Mouse (Mus musculus) c-Kit-positive CD71-positive TER-119-positive erythroid progenitor cells, embryonic 14.5 days (primary cell): ENCODE results near the gene Prex1.

Experiments used
- DNase-seq: peaks from one replicate; pipeline ENCODE4 v3.0.0-alpha.2; 2013; ENCODE audit warnings: low spot score

The Prex1 gene

GRCm38 (mm10) chr2:166685824-166686223 is 27.8 kb downstream of the Prex1 start:
- DNase-seq: no peak

- no peak for DNase-seq
Measured at GRCm38 (mm10) chr2:166683885-166684544, 29.6 kb downstream of the Prex1 start.

- DNase-seq: no peak
Measured at GRCm38 (mm10) chr2:166682866-166683265, 30.8 kb downstream of the Prex1 start.

GRCm38 (mm10) chr2:166678959-166679759 is 34.5 kb downstream of the Prex1 start:
- no peak for DNase-seq

GRCm38 (mm10) chr2:166676933-166677332 is 36.7 kb downstream of the Prex1 start:
- DNase-seq: no peak

GRCm38 (mm10) chr2:166676498-166676897 is 37.1 kb downstream of the Prex1 start:
- DNase-seq: no peak

GRCm38 (mm10) chr2:166675588-166676444 is 37.8 kb downstream of the Prex1 start:
- no peak for DNase-seq

GRCm38 (mm10) chr2:166674693-166675092 is 38.9 kb downstream of the Prex1 start:
- no peak for DNase-seq

- no peak for DNase-seq
Measured at GRCm38 (mm10) chr2:166673951-166674350, 39.7 kb downstream of the Prex1 start.

- DNase-seq: no peak
Measured at GRCm38 (mm10) chr2:166672171-166672965, 41.3 kb downstream of the Prex1 start.

GRCm38 (mm10) chr2:166671614-166672013 is 42.0 kb downstream of the Prex1 start:
- no peak for DNase-seq

- DNase-seq: no peak
Measured at GRCm38 (mm10) chr2:166671019-166671418, 42.6 kb downstream of the Prex1 start.

GRCm38 (mm10) chr2:166669922-166670321 is 43.7 kb downstream of the Prex1 start:
- DNase-seq: no peak

- DNase-seq: no peak
Measured at GRCm38 (mm10) chr2:166667790-166668695, 45.6 kb downstream of the Prex1 start.

- no peak for DNase-seq
Measured at GRCm38 (mm10) chr2:166666175-166666574, 47.5 kb downstream of the Prex1 start.

GRCm38 (mm10) chr2:166665244-166665922 is 48.2 kb downstream of the Prex1 start:
- DNase-seq: peak; percentile 75

- no peak for DNase-seq
Measured at GRCm38 (mm10) chr2:166664506-166664905, 49.1 kb downstream of the Prex1 start.

GRCm38 (mm10) chr2:166663250-166663961 is 50.2 kb downstream of the Prex1 start:
- no peak for DNase-seq

- DNase-seq: no peak
Measured at GRCm38 (mm10) chr2:166662595-166663160, 51.0 kb downstream of the Prex1 start.
